Mouse (Mus musculus): ENCODE data around the gene Islr.

Gene Islr

GRCm38 (mm10) chr9:58112321-58112751 is 91.8 kb downstream of the Islr start:
- DNase-seq (ENCODE audit: low spot score): peak; percentile 82

GRCm38 (mm10) chr9:58111431-58111830 is 92.7 kb downstream of the Islr start:
- peak; percentile 12 for DNase-seq (ENCODE audit: low spot score)

- no peak for DNase-seq (ENCODE audit: low spot score)
Measured at GRCm38 (mm10) chr9:58110787-58111186, 93.3 kb downstream of the Islr start.

GRCm38 (mm10) chr9:58107494-58107893 is 96.6 kb downstream of the Islr start:
- DNase-seq (ENCODE audit: low spot score): no peak

Data from T-cell, adult 2 months (primary cell).